Mouse (Mus musculus) brain, embryonic 14.5 days (tissue): ENCODE measurements around the gene Gm12166.

Experiments
- CTCF ChIP-seq: fragments of 200-500 bp; IDR thresholded peaks from 2 replicates; pipeline ENCODE4 v1.5.1; 2012; ENCODE audit warnings: inconsistent platforms, mild to moderate bottlenecking, moderate library complexity, borderline replicate concordance; ENCODE audit not compliant: insufficient read depth, insufficient read length; ENCODE audit errors: extremely low read depth
- POLR2A ChIP-seq: fragments of 200-500 bp; IDR thresholded peaks from 2 replicates; pipeline ENCODE4 v1.6.1; 2012; ENCODE audit warnings: mild to moderate bottlenecking, inconsistent platforms, borderline replicate concordance; ENCODE audit not compliant: poor library complexity, insufficient read depth, insufficient read length, severe bottlenecking; ENCODE audit errors: extremely low read depth

- no peak for TF ChIP-seq CTCF
- no peak for TF ChIP-seq POLR2A
These were observed 43.5 kb upstream of the Gm12166 start for GRCm38 (mm10) chr11:46095477-46096264.
